Mouse (Mus musculus) megakaryocyte, embryonic 14.5 days (primary cell): ENCODE data around the gene Asic2.

Experiments
- FLI1 ChIP-seq: IDR thresholded peaks from 2 replicates; pipeline ENCODE4 v1.6.1; 2012; ENCODE audit warnings: low read length, inconsistent platforms, mixed read lengths
- GATA1 ChIP-seq: IDR thresholded peaks from 3 replicates; pipeline ENCODE4 v1.6.1; 2012; ENCODE audit warnings: mixed read lengths, low read length, inconsistent platforms, borderline replicate concordance

- TF ChIP-seq GATA1: no peak
- no peak for TF ChIP-seq FLI1
Measured at GRCm38 (mm10) chr11:81570406-81570805, 397.9 kb downstream of the Asic2 start.
